Mouse (Mus musculus) limb, embryonic 12.5 days (tissue): Measurements from ENCODE around the gene Irf8. TPM values are rescaled to one million over a fixed set of nuclear protein-coding genes. Genes with fewer than 3 reads are reported as not detected.
"Not testable (repeated sequence)": the region's sequence is repeated elsewhere in the genome, so short reads cannot be mapped to it uniquely, and the experiment has no call there.

Experiments
- ATAC-seq: fragments of 200-750 bp; cut with Nextera tagmentation; 2 replicates; pipeline ENCODE4 v1.8.0; 2017; ENCODE audit warnings: low read depth, moderate TSS enrichment; ENCODE audit not compliant: insufficient number of reproducible peaks, insufficient read depth, low FRiP score, low TSS enrichment
- H3K27ac ChIP-seq: fragments of 300-500 bp; sonication (generic); 2 replicates; pipeline ENCODE4 v1.5.1; 2016; ENCODE audit warnings: mild to moderate bottlenecking, moderate library complexity
- H3K27me3 ChIP-seq: fragments of 300-500 bp; sonication (generic); 2 replicates; pipeline ENCODE4 v1.6.1; 2016; ENCODE audit warnings: mild to moderate bottlenecking, moderate library complexity
- H3K36me3 ChIP-seq: fragments of 300-500 bp; sonication (generic); 2 replicates; pipeline ENCODE4 v1.6.1; 2016; ENCODE audit warnings: mild to moderate bottlenecking, moderate library complexity
- H3K4me1 ChIP-seq: fragments of 300-500 bp; sonication (generic); replicated peaks from 2 replicates; pipeline ENCODE4 v1.6.1; 2016
- H3K4me2 ChIP-seq: fragments of 300-500 bp; sonication (generic); 2 replicates; pipeline ENCODE4 v1.6.1; 2016; ENCODE audit warnings: mild to moderate bottlenecking, moderate library complexity
- H3K4me3 ChIP-seq: fragments of 300-500 bp; sonication (generic); replicated peaks from 2 replicates; pipeline ENCODE4 v1.5.1; 2016; ENCODE audit warnings: mild to moderate bottlenecking
- H3K9ac ChIP-seq: fragments of 300-500 bp; sonication (generic); replicated peaks from 2 replicates; pipeline ENCODE4 v1.6.1; 2016; ENCODE audit warnings: mild to moderate bottlenecking, moderate library complexity
- H3K9me3 ChIP-seq: fragments of 300-500 bp; sonication (generic); 2 replicates; pipeline ENCODE4 v1.6.1; 2016; ENCODE audit warnings: mild to moderate bottlenecking, moderate library complexity
- WGBS: fragments of 180-500 bp; shearing (Covaris S2); methylation state at CpG from one replicate; pipeline ENCODE4 v1.1.7; 2016; 5-methylcytosine and 5-hydroxymethylcytosine counted together
- polyA plus RNA-seq: library from polyadenylated mRNA; unstranded; fragments of >200 nt; fragmentation: Nextera tagmentation; extraction: Ambion mirVana; gene quantifications from 2 replicates; pipeline ENCODE4 v1.2.1, GENCODE M21; 2016

Gene Irf8
- polyA plus RNA-seq, 1 experiment from 2014 or later: 3.5 TPM

DNA sequence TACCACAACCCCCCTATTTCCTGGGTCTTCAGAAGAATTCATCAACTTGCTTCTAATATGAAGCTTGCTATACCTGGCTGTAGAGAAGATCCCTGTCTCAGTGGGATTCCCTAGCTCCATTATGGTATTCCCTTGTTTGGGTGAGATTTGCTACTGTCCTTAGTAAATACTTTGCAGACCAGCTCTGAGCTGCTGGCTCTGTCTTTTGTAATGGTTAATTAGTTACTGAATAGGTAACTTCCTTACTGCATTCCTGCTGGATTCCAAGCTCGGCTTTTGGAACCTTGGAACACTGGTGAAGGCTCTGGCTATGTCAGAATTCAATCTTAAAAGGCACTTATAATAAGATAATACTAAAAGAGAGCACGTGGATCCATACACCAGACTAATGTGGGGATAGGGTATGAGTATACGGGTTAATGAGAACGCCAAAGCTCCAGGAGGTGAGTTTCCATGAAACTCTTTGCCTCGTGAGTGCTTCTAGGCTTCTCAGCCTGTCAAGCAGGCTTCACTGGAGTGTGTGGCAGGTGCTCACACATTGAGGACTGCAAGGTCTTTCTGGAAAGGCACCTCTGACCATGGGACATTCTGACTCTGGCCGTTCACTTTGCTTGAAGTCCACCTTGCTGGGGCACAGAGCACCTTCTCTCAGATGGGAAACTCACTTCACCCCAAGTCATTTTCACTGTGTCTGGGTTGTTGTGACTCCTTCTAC, 67.7 kb downstream of the Irf8 start:
- H3K9me3 ChIP-seq, ATAC-seq, H3K27ac ChIP-seq, H3K9ac ChIP-seq, H3K4me3 ChIP-seq, H3K4me1 ChIP-seq, H3K36me3 ChIP-seq, H3K4me2 ChIP-seq: not testable (repeated sequence)
- peaks cover 65% of the 10 kb centered on the region for H3K27me3 ChIP-seq
- WGBS: 67% methylated on average over 6 of the region's 6 CpGs

DNA sequence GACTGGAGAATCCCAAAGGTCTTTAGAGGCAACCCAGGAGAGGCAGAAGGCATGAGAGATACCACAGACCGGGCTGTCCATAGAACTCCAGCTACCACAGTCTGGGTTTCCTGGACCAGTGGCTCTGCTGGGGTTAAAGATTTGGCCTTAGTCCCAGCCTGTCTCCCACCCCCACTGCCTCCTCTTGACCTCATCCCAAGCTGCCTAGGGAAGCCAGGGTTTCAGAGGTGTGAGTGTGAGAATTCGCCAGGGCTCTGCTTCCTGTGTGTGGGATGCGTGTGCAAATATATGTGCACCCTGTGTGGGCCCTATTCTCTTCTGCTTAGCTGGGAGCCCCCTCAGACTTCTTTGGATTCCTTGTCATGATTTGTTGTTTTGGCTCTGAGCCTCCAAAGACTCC, 68.6 kb downstream of the Irf8 start:
- H3K27me3 ChIP-seq: peaks cover 59% of the 10 kb centered on the region
- H3K4me3 ChIP-seq: no peak overlapping the region
- no peak for ATAC-seq
- no peak overlapping the region for H3K9ac ChIP-seq
- H3K4me2 ChIP-seq: no peak overlapping the region
- H3K36me3 ChIP-seq: no peaks in the 10 kb centered on the region
- no peaks in the 10 kb centered on the region for H3K9me3 ChIP-seq
- H3K27ac ChIP-seq: no peak overlapping the region
- no peaks in the 10 kb centered on the region for H3K4me1 ChIP-seq
- WGBS: 73% methylated on average over 3 of the region's 3 CpGs

Other genes starting within 250 kb of the Irf8 start
- 111 and 113 TPM in 2 replicates for gene Gins2, start 147.1 kb upstream of the Irf8 start, polyA plus RNA-seq
- gene 1190005I06Rik, start 88.7 kb upstream of the Irf8 start, polyA plus RNA-seq: 5.8 and 6.0 TPM in 2 replicates
- 2.7 and 3.7 TPM in 2 replicates for gene Gm27021, start 68.3 kb upstream of the Irf8 start, polyA plus RNA-seq
- 886 and 916 TPM in 2 replicates for gene Cox4i1, start 68.1 kb upstream of the Irf8 start, polyA plus RNA-seq
- gene Emc8, start 67.8 kb upstream of the Irf8 start, polyA plus RNA-seq: 285 and 294 TPM in 2 replicates